Mouse (Mus musculus) forebrain, postnatal 0 days (tissue): Measurements from ENCODE around the gene Tmsb15l. TPM values are rescaled to one million over a fixed set of nuclear protein-coding genes. Genes with fewer than 3 reads are reported as not detected.

Experiments
- ATAC-seq: fragments of 200-750 bp; cut with Nextera tagmentation; 2 replicates; pipeline ENCODE4 v1.8.0; 2017; ENCODE audit warnings: mild to moderate bottlenecking, moderate library complexity
- DNase-seq: peaks from one replicate; pipeline ENCODE4 v3.0.0-alpha.2; 2015
- H3K27ac ChIP-seq: fragments of 300-500 bp; sonication (generic); 2 replicates; pipeline ENCODE4 v1.5.1; 2014; ENCODE audit warnings: low read depth, mild to moderate bottlenecking, antibody characterized with exemption, low read length, moderate library complexity, mixed read lengths
- H3K27me3 ChIP-seq: fragments of 300-500 bp; sonication (generic); 2 replicates; pipeline ENCODE4 v1.6.1; 2014; ENCODE audit warnings: mild to moderate bottlenecking, low read length, mixed read lengths; ENCODE audit not compliant: insufficient read depth
- H3K36me3 ChIP-seq: fragments of 300-500 bp; sonication (generic); 2 replicates; pipeline ENCODE4 v1.6.1; 2014; ENCODE audit warnings: mild to moderate bottlenecking, moderate library complexity; ENCODE audit not compliant: insufficient read depth
- H3K4me1 ChIP-seq: fragments of 300-500 bp; sonication (generic); 2 replicates; pipeline ENCODE4 v1.6.1; 2014; ENCODE audit warnings: antibody characterized with exemption; ENCODE audit not compliant: insufficient read depth
- H3K4me2 ChIP-seq: fragments of 300-500 bp; sonication (generic); 2 replicates; pipeline ENCODE4 v1.6.1; 2014; ENCODE audit warnings: low read depth, mild to moderate bottlenecking, moderate library complexity
- H3K4me3 ChIP-seq: fragments of 300-500 bp; sonication (generic); 2 replicates; pipeline ENCODE4 v1.5.1; 2014; ENCODE audit warnings: low read depth, low read length, mixed read lengths
- H3K9ac ChIP-seq: fragments of 300-500 bp; sonication (generic); 2 replicates; pipeline ENCODE4 v1.6.1; 2014; ENCODE audit warnings: mild to moderate bottlenecking
- H3K9me3 ChIP-seq: fragments of 300-500 bp; sonication (generic); 2 replicates; pipeline ENCODE4 v1.6.1; 2016; ENCODE audit warnings: low read length
- CTCF ChIP-seq: sonication (generic); IDR thresholded peaks from 2 replicates; pipeline ENCODE4 v1.5.1; 2016; ENCODE audit warnings: antibody characterized with exemption, control low read depth, low read depth
- WGBS: fragments of 180-500 bp; shearing (Covaris S2); extraction: QIAGEN DNeasy Blood & Tissue Kit; methylation state at CpG from one replicate; pipeline ENCODE4 v1.1.7; 2014; 5-methylcytosine and 5-hydroxymethylcytosine counted together
- polyA plus RNA-seq: library from polyadenylated mRNA; unstranded; fragments of >200 nt; fragmentation: Nextera tagmentation; extraction: Ambion mirVana; gene quantifications from 2 replicates; pipeline ENCODE4 v1.2.1, GENCODE M21; 2015
- total RNA-seq: library from RNA; depleted of rRNA; stranded (reverse); fragments of >200 nt; gene quantifications from 2 replicates; pipeline ENCODE4 v1.2.3, GENCODE M21; 2014; rRNA removed

Gene Tmsb15l
- total RNA-seq, result 9.7 and 11.5 TPM in 2 replicates
- polyA plus RNA-seq, result 8.7 and 12.7 TPM in 2 replicates

DNA sequence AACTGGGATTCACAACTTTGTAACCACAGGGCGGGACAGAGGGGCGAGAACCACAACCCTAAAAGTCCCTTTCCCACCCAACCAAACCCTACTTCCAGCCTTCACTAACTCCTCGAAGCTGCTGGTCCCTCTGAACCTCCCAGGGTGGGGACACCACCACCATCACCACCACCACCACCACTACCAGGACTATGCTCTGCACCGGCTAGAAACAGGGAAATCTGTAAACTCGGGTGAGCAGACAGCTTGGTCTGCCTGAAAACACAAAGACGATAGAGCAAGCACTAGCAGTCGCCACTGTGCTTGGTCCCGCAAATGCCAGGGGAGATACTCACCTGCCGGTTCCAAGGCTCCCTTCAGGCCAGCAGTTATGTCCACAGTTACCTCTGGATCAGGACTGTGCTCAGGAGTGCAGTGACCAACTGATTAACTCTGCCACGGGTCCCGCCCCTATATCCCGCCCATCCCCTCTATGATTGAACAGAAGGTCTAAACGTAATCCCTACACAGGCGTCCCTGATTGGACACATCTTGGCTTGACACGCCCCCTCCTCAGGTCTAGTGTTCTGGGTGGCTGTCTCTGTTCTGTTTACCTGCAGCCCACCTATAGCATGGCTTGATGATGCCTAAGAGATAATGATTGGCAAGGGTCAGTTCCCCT lies at the start of gene Tmsb15l, which contains the start of gene Tmsb15b1:
Gene Tmsb15l, minus strand, starts transcription at position 446 of the 661 bp plus-strand sequence.
Gene Tmsb15b1, minus strand, starts transcription at position 451 of the 661 bp plus-strand sequence.
- Histone ChIP-seq H3K4me3 (peak within 1 kb of the TSS; percentile 43), H3K36me3 (no peaks in the 10 kb centered on the region), H3K9me3 (no peaks in the 10 kb centered on the region), H3K4me1 (no peaks in the 10 kb centered on the region), H3K9ac (peak within 1 kb of the TSS; percentile 47), H3K27ac (no peak within 1 kb of the TSS), H3K4me2 (peak within 1 kb of the TSS; percentile 56), H3K27me3 (no peaks in the 10 kb centered on the region)
- TF ChIP-seq CTCF, result no peak
- WGBS, result 39% methylated on average over 15 of the region's 15 CpGs
- ATAC-seq, result peak; percentile 100
- DNase-seq, result peak; percentile 83

DNA sequence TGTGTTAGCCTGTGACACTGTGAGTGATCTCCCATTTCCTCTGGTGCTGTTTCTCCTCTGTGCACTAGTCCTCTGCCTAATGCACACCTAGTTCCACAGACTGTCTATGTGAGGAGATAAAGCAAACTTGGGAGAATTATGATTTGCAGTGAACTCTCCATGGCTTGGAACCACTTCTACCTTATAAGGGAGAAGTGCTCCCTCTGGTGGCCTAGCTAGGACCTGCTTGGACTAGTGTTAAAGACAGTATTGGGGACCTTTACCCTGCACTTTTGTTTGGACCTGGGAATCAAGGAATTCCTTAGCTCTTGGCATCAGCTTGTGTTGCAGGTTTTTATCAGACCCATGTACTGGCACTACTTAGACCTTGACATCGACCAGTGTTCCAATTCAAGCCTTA lies 42.6 kb upstream of the Tmsb15l start:
- Histone ChIP-seq H3K4me3 (no peak overlapping the region), H3K27me3 (no peaks in the 10 kb centered on the region), H3K27ac (no peak overlapping the region), H3K4me2 (no peak overlapping the region), H3K9ac (no peak overlapping the region), H3K36me3 (no peaks in the 10 kb centered on the region), H3K9me3 (no peaks in the 10 kb centered on the region), H3K4me1 (no peaks in the 10 kb centered on the region)
- peak; percentile 73 for DNase-seq
- 50% methylated on average over 1 of the region's 1 CpGs for WGBS
- ATAC-seq, result peak; percentile 74
- peak; percentile 77 for TF ChIP-seq CTCF

- Histone ChIP-seq H3K9ac (no peak overlapping the region), H3K4me2 (no peak overlapping the region), H3K9me3 (no peaks in the 10 kb centered on the region), H3K4me3 (no peak overlapping the region), H3K4me1 (no peaks in the 10 kb centered on the region), H3K27ac (no peak overlapping the region), H3K27me3 (no peaks in the 10 kb centered on the region), H3K36me3 (no peaks in the 10 kb centered on the region)
- ATAC-seq (no peak), DNase-seq (no peak)
- 76% methylated on average over 1 of the region's 1 CpGs for WGBS
- TF ChIP-seq CTCF, result no peak
Observed at GRCm38 (mm10) chrX:137017668-137018067, 41.0 kb upstream of the Tmsb15l start.

DNA sequence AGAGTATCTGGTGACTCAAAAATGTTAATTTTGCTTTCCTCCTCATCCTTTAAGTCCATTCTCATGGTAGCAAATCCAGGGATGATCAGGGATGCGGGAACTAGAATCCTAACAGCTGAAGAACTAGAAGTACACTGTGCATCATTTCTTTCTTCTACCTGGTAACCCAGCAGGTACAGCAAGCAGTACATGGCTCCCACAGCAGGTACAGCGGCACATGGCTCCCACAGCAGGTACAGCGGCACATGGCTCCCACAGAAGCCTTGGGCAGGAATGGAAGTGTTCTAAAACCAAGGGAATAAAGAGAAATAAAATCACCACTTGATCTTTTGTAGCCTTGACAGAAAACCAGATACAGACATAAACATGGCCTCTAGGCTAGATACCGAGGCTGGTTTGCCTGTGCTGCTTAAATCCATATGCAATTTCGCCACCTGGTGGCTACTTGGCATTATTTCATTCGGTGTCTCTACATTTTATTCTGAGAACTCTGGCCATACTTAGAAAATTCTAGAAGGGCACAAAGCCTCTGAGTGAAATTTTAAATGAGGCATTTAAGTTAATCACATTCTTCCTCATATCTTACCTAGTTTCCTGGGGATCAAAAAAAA lies 38.5 kb upstream of the Tmsb15l start:
- no peaks in the 10 kb centered on the region for H3K4me1 ChIP-seq
- peak; percentile 83 for ATAC-seq
- H3K36me3 ChIP-seq, result no peaks in the 10 kb centered on the region
- H3K9me3 ChIP-seq, result no peaks in the 10 kb centered on the region
- DNase-seq, result peak; percentile 84
- H3K4me2 ChIP-seq, result no peak overlapping the region
- H3K9ac ChIP-seq, result no peak overlapping the region
- no peak overlapping the region for H3K27ac ChIP-seq
- no peaks in the 10 kb centered on the region for H3K27me3 ChIP-seq
- no peak overlapping the region for H3K4me3 ChIP-seq
- 54% methylated on average over 6 of the region's 6 CpGs for whole genome bisulfite sequencing
- peak; percentile 74 for TF ChIP-seq CTCF

DNA sequence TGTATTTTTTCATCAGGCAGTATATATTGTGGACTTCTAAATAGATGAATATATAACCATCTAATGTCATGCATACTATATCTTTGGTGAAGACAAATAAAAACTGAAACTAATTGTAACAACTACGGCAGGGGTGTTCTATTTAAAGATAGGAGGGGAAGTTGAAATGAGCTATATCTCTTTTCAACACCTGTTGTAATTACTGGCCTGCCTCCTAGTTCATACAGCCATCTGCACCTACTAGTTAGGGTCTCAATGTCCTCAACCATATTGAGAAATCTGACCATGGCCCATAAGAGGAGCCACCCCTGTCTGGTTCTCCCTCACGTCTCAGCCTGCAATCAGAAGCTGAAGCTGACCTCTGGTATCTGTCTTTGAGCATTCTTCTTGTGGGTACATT lies 19.6 kb upstream of the Tmsb15l start:
- DNase-seq, result no peak
- Histone ChIP-seq H3K9me3 (no peaks in the 10 kb centered on the region), H3K4me3 (no peak overlapping the region), H3K9ac (no peak overlapping the region), H3K36me3 (no peaks in the 10 kb centered on the region; the same call in 1 of the 2 replicates), H3K27ac (no peak overlapping the region), H3K4me1 (no peaks in the 10 kb centered on the region), H3K4me2 (no peak overlapping the region), H3K27me3 (no peaks in the 10 kb centered on the region)
- 88% methylated on average over 2 of the region's 2 CpGs for WGBS
- no peak for TF ChIP-seq CTCF
- ATAC-seq, result no peak

DNA sequence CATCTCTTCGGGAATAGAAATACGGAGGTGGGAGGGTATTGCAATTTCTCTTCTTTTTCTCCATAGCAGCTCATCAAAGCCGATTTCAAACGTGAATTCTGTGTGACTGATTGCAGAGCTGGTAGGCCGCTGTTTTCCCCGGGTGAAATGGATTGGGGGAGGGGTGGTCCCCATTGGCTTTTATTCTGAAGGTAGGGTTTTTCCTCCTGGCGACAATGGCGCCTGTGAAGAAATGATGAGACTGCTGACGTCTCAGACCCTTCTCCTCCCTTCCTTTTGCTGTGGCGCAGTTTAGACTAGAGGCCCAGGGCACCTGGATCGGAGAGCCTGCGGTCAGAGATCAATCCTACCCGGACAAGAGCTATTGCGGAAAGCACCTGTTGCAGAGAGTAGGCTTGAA lies 17.0 kb upstream of the Tmsb15l start:
- Histone ChIP-seq H3K9me3 (no peaks in the 10 kb centered on the region), H3K36me3 (no peaks in the 10 kb centered on the region), H3K9ac (peak overlapping the region; percentile 68), H3K4me1 (no peaks in the 10 kb centered on the region), H3K4me2 (peak overlapping the region; percentile 53), H3K27ac (peak overlapping the region; percentile 94), H3K4me3 (peak overlapping the region; percentile 53), H3K27me3 (no peaks in the 10 kb centered on the region)
- ATAC-seq (peak; percentile 23; the same call in 1 of the 2 replicates), DNase-seq (peak; percentile 69)
- WGBS, result 29% methylated on average over 14 of the region's 14 CpGs
- TF ChIP-seq CTCF, result no peak

- Histone ChIP-seq H3K27me3 (no peaks in the 10 kb centered on the region), H3K27ac (peak within 1 kb of the TSS; percentile 94), H3K9ac (peak within 1 kb of the TSS; percentile 68), H3K36me3 (no peaks in the 10 kb centered on the region), H3K9me3 (no peaks in the 10 kb centered on the region), H3K4me2 (peak within 1 kb of the TSS; percentile 53), H3K4me1 (no peaks in the 10 kb centered on the region), H3K4me3 (peak within 1 kb of the TSS; percentile 53)
- 22% methylated on average over 26 of the region's 26 CpGs for WGBS
- peak; percentile 6 for TF ChIP-seq CTCF
- ATAC-seq (peak; percentile 97), DNase-seq (peak; percentile 92)
Observed at GRCm38 (mm10) chrX:136992978-136993547, 16.4 kb upstream of the Tmsb15l start, which contains the start of gene Zcchc18. TSS of gene Zcchc18 (plus strand) at chrX:136993155.
